Mouse (Mus musculus): ENCODE data around the gene Trabd2b. TPM values are rescaled to one million over a fixed set of nuclear protein-coding genes. Genes with fewer than 3 reads are reported as not detected.

Trabd2b gene
- polyA plus RNA-seq, 1 experiment from 2014 or later = 2.0 TPM

- no peaks in the 10 kb centered on the region for H3K36me3 ChIP-seq (ENCODE audit: control insufficient read depth, insufficient read depth, low read length)
- DNase-seq (ENCODE audit: low spot score) = no peak
- no peaks in the 10 kb centered on the region for H3K9me3 ChIP-seq (ENCODE audit: control insufficient read depth, low read length)
- WGBS = 87% methylated on average over 5 of the region's 5 CpGs
- H3K4me1 ChIP-seq (ENCODE audit: control insufficient read depth, insufficient read depth, low read length) = no peaks in the 10 kb centered on the region
- no peaks in the 10 kb centered on the region for H3K27me3 ChIP-seq (ENCODE audit: control insufficient read depth, insufficient read depth, low read length)
- H3K4me2 ChIP-seq (ENCODE audit: low read depth) = no peak overlapping the region
- H3K4me3 ChIP-seq (ENCODE audit: low read depth, low read length) = no peak overlapping the region
- ATAC-seq (ENCODE audit: insufficient read depth, low FRiP score, low TSS enrichment) = no peak
- H3K9ac ChIP-seq (ENCODE audit: low read length) = no peak overlapping the region
- no peak overlapping the region for H3K27ac ChIP-seq (ENCODE audit: low read depth, low read length)
Observed at GRCm38 (mm10) chr4:114461093-114461492, 54.6 kb downstream of the Trabd2b start.

- ATAC-seq (ENCODE audit: insufficient read depth, low FRiP score, low TSS enrichment) (no peak), DNase-seq (ENCODE audit: low spot score) (no peak)
- no peaks in the 10 kb centered on the region for H3K9me3 ChIP-seq (ENCODE audit: control insufficient read depth, low read length)
- no peak overlapping the region for H3K27ac ChIP-seq (ENCODE audit: low read depth, low read length)
- H3K27me3 ChIP-seq (ENCODE audit: control insufficient read depth, insufficient read depth, low read length) = no peaks in the 10 kb centered on the region
- H3K4me1 ChIP-seq (ENCODE audit: control insufficient read depth, insufficient read depth, low read length) = no peaks in the 10 kb centered on the region
- H3K4me3 ChIP-seq (ENCODE audit: low read depth, low read length) = no peak overlapping the region
- 75% methylated on average over 2 of the region's 2 CpGs for WGBS
- H3K9ac ChIP-seq (ENCODE audit: low read length) = no peak overlapping the region
- no peak overlapping the region for H3K4me2 ChIP-seq (ENCODE audit: low read depth)
- H3K36me3 ChIP-seq (ENCODE audit: control insufficient read depth, insufficient read depth, low read length) = no peaks in the 10 kb centered on the region
Observed at GRCm38 (mm10) chr4:114465641-114466040, 59.1 kb downstream of the Trabd2b start.

GRCm38 (mm10) chr4:114467371-114468094 lies 61.0 kb downstream of the Trabd2b start:
- 65% methylated on average over 6 of the region's 6 CpGs for WGBS
- ATAC-seq (ENCODE audit: insufficient read depth, low FRiP score, low TSS enrichment) = no peak
- Histone ChIP-seq H3K27ac (ENCODE audit: low read depth, low read length) (no peak overlapping the region), H3K4me3 (ENCODE audit: low read depth, low read length) (no peak overlapping the region), H3K27me3 (ENCODE audit: control insufficient read depth, insufficient read depth, low read length) (no peaks in the 10 kb centered on the region), H3K4me2 (ENCODE audit: low read depth) (no peak overlapping the region), H3K9me3 (ENCODE audit: control insufficient read depth, low read length) (no peaks in the 10 kb centered on the region), H3K36me3 (ENCODE audit: control insufficient read depth, insufficient read depth, low read length) (no peaks in the 10 kb centered on the region), H3K4me1 (ENCODE audit: control insufficient read depth, insufficient read depth, low read length) (no peaks in the 10 kb centered on the region), H3K9ac (ENCODE audit: low read length) (no peak overlapping the region)
- no peak for DNase-seq (ENCODE audit: low spot score)

GRCm38 (mm10) chr4:114468095-114468429 lies 61.5 kb downstream of the Trabd2b start:
- Histone ChIP-seq H3K4me1 (ENCODE audit: control insufficient read depth, insufficient read depth, low read length) (no peaks in the 10 kb centered on the region), H3K9me3 (ENCODE audit: control insufficient read depth, low read length) (no peaks in the 10 kb centered on the region), H3K36me3 (ENCODE audit: control insufficient read depth, insufficient read depth, low read length) (no peaks in the 10 kb centered on the region), H3K27me3 (ENCODE audit: control insufficient read depth, insufficient read depth, low read length) (no peaks in the 10 kb centered on the region), H3K9ac (ENCODE audit: low read length) (no peak overlapping the region), H3K27ac (ENCODE audit: low read depth, low read length) (no peak overlapping the region), H3K4me2 (ENCODE audit: low read depth) (no peak overlapping the region), H3K4me3 (ENCODE audit: low read depth, low read length) (no peak overlapping the region)
- DNase-seq (ENCODE audit: low spot score) (no peak), ATAC-seq (ENCODE audit: insufficient read depth, low FRiP score, low TSS enrichment) (no peak)
- WGBS = 67% methylated on average over 7 of the region's 7 CpGs

- ATAC-seq (ENCODE audit: insufficient read depth, low FRiP score, low TSS enrichment) = no peak
- Histone ChIP-seq H3K36me3 (ENCODE audit: control insufficient read depth, insufficient read depth, low read length) (no peaks in the 10 kb centered on the region), H3K27ac (ENCODE audit: low read depth, low read length) (no peak overlapping the region), H3K9ac (ENCODE audit: low read length) (no peak overlapping the region), H3K4me1 (ENCODE audit: control insufficient read depth, insufficient read depth, low read length) (no peaks in the 10 kb centered on the region), H3K4me2 (ENCODE audit: low read depth) (no peak overlapping the region), H3K4me3 (ENCODE audit: low read depth, low read length) (no peak overlapping the region), H3K9me3 (ENCODE audit: control insufficient read depth, low read length) (no peaks in the 10 kb centered on the region), H3K27me3 (ENCODE audit: control insufficient read depth, insufficient read depth, low read length) (no peaks in the 10 kb centered on the region)
- no peak for DNase-seq (ENCODE audit: low spot score)
- 67% methylated on average over 1 of the region's 1 CpGs for WGBS
Observed at GRCm38 (mm10) chr4:114469881-114470280, 63.4 kb downstream of the Trabd2b start.

GRCm38 (mm10) chr4:114472143-114472542 lies 65.6 kb downstream of the Trabd2b start:
- Histone ChIP-seq H3K4me2 (ENCODE audit: low read depth) (no peak overlapping the region), H3K27me3 (ENCODE audit: control insufficient read depth, insufficient read depth, low read length) (no peaks in the 10 kb centered on the region), H3K4me1 (ENCODE audit: control insufficient read depth, insufficient read depth, low read length) (no peaks in the 10 kb centered on the region), H3K9ac (ENCODE audit: low read length) (no peak overlapping the region), H3K4me3 (ENCODE audit: low read depth, low read length) (no peak overlapping the region), H3K9me3 (ENCODE audit: control insufficient read depth, low read length) (no peaks in the 10 kb centered on the region), H3K36me3 (ENCODE audit: control insufficient read depth, insufficient read depth, low read length) (no peaks in the 10 kb centered on the region), H3K27ac (ENCODE audit: low read depth, low read length) (no peak overlapping the region)
- WGBS = 72% methylated on average over 5 of the region's 5 CpGs
- DNase-seq (ENCODE audit: low spot score) (no peak), ATAC-seq (ENCODE audit: insufficient read depth, low FRiP score, low TSS enrichment) (no peak)

- ATAC-seq (ENCODE audit: insufficient read depth, low FRiP score, low TSS enrichment) = no peak
- DNase-seq (ENCODE audit: low spot score) = no peak
- 91% methylated on average over 3 of the region's 3 CpGs for WGBS
Observed at GRCm38 (mm10) chr4:114476316-114476715, 69.8 kb downstream of the Trabd2b start.

GRCm38 (mm10) chr4:114477082-114477771 lies 70.7 kb downstream of the Trabd2b start:
- ATAC-seq (ENCODE audit: insufficient read depth, low FRiP score, low TSS enrichment) (peak; percentile 31; the same call in 1 of the 2 replicates), DNase-seq (ENCODE audit: low spot score) (no peak)
- no peak overlapping the region for H3K9ac ChIP-seq (ENCODE audit: low read length)
- no peak overlapping the region for H3K4me2 ChIP-seq (ENCODE audit: low read depth)
- WGBS = 44% methylated on average over 11 of the region's 11 CpGs
- H3K27me3 ChIP-seq (ENCODE audit: control insufficient read depth, insufficient read depth, low read length) = no peaks in the 10 kb centered on the region
- H3K4me1 ChIP-seq (ENCODE audit: control insufficient read depth, insufficient read depth, low read length) = no peaks in the 10 kb centered on the region; the same call in 1 of the 2 replicates
- no peak overlapping the region for H3K4me3 ChIP-seq (ENCODE audit: low read depth, low read length)
- no peaks in the 10 kb centered on the region for H3K9me3 ChIP-seq (ENCODE audit: control insufficient read depth, low read length)
- H3K36me3 ChIP-seq (ENCODE audit: control insufficient read depth, insufficient read depth, low read length) = no peaks in the 10 kb centered on the region
- H3K27ac ChIP-seq (ENCODE audit: low read depth, low read length) = no peak overlapping the region

More at GRCm38 (mm10) chr4:114476316-114476715, 69.8 kb downstream of the Trabd2b start:
- Histone ChIP-seq H3K9me3 (ENCODE audit: control insufficient read depth, low read length) (no peaks in the 10 kb centered on the region), H3K36me3 (ENCODE audit: control insufficient read depth, insufficient read depth, low read length) (no peaks in the 10 kb centered on the region), H3K27me3 (ENCODE audit: control insufficient read depth, insufficient read depth, low read length) (no peaks in the 10 kb centered on the region), H3K4me2 (ENCODE audit: low read depth) (no peak overlapping the region), H3K4me1 (ENCODE audit: control insufficient read depth, insufficient read depth, low read length) (no peaks in the 10 kb centered on the region; the same call in 1 of the 2 replicates), H3K27ac (ENCODE audit: low read depth, low read length) (no peak overlapping the region), H3K9ac (ENCODE audit: low read length) (no peak overlapping the region), H3K4me3 (ENCODE audit: low read depth, low read length) (no peak overlapping the region)

- no peak overlapping the region for H3K27ac ChIP-seq (ENCODE audit: low read depth, low read length)
- no peak overlapping the region for H3K4me3 ChIP-seq (ENCODE audit: low read depth, low read length)
- 11% methylated on average over 5 of the region's 5 CpGs for WGBS
- H3K9me3 ChIP-seq (ENCODE audit: control insufficient read depth, low read length) = no peaks in the 10 kb centered on the region
- DNase-seq (ENCODE audit: low spot score) (no peak), ATAC-seq (ENCODE audit: insufficient read depth, low FRiP score, low TSS enrichment) (no peak)
- no peaks in the 10 kb centered on the region for H3K36me3 ChIP-seq (ENCODE audit: control insufficient read depth, insufficient read depth, low read length)
- no peaks in the 10 kb centered on the region for H3K27me3 ChIP-seq (ENCODE audit: control insufficient read depth, insufficient read depth, low read length)
- no peak overlapping the region for H3K9ac ChIP-seq (ENCODE audit: low read length)
- H3K4me1 ChIP-seq (ENCODE audit: control insufficient read depth, insufficient read depth, low read length) = no peaks in the 10 kb centered on the region; the same call in 1 of the 2 replicates
- no peak overlapping the region for H3K4me2 ChIP-seq (ENCODE audit: low read depth)
Observed at GRCm38 (mm10) chr4:114481518-114481917, 75.0 kb downstream of the Trabd2b start.

All from neural tube, embryonic 11.5 days (tissue).